Mouse (Mus musculus) ovary, postnatal 14 days (tissue): ENCODE measurements around the gene Krt88.
A peak's percentile ranks its signal among the peaks of the same experiment; 100 is the strongest.

Experiments used
- DNase-seq: peaks from one replicate; pipeline ENCODE4 v3.0.0; 2022; ENCODE audit warnings: low spot score

Gene Krt88

DNA sequence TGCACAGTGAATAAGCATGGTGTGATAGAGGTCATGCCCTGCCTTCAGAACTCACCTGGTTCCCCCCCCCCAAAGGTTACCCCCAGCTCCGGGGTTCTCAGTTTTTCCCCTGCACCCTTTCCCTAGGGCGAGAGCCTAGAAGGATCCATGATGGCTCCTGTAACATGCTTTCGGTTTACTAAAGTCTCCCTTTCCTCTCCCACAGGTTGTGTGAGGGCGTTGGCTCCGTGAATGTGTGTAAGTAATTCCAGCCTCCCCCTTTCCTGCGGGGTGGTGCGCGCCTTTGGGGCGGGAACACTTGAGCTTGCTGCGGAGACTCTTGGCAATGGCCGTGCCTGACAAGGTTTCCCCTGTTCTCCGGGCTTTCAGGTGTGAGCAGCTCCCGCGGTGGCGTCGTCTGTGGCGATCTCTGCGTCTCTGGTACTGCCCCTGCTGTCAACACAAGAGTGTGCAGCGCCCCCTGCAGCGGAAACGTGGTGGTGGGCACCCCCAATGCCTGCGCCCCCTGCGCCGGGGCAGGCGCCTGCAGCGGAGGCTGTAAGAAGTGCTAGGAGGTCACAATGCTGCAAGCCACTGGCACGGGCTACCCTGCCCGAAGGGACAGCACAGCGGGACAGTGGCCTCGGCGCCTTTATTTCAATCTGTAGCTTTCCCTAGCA lies 31.6 kb downstream of the Krt88 start:
- DNase-seq = peak; percentile 36

DNA sequence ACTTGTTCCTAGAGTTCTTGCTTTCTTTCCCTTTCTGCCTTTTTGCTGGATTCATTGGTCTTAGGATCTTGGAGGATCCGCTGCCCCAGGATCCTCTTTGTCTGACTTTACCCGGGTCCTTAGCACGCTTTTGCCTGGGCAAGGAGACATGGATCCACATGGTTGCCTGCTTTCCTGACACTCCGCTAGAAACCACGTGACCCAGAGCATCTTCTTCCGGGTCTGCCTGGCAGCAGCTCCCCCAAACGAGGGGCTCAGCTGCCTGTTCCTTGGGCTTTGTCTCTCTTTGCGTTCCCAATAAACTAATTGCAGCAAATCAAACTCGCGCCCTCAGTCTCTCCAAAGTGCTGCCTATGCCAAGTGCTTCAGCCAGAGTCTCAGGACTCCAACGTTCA lies 32.1 kb downstream of the Krt88 start:
- no peak for DNase-seq

DNA sequence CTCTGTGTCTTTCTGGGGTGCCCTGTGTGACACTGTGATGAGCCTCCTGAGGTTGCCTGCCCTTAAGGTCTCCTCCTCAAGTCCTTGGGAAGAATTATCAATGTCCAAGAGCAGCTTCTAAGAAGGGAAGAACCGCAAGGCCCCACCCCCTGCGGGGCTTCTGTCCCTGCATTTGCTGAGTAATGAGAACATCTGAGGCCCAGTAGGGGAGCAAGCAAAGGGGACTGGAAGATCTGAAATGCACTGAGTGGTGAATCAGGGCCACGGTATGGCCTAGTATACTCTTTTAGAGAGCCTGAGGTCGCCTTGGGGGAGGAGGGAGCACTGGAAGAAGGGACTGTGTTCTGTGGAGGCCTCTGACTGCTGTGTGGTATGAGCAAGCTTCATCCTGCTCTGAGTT lies 34.5 kb downstream of the Krt88 start:
- no peak for DNase-seq

DNA sequence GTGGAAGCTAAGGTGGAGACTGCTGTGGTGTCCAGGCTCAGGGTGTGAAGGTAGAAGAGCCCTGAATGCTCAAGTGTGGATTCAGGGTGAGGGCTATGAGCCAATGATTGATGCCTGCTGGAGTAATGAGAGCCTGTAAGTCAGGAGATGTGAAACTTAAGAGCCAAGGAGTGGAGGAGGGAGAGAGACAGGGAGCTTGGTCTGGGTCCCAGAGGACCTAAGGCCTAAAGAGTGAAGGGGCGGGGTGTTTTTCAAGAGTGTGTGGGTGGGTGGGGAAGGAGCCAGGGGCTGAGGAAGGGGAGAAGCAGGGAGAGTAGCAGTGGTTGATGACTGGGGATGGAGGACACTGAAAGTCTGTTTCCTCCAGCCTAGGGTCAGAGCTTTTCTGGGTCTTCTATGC lies 36.1 kb downstream of the Krt88 start:
- DNase-seq = no peak

DNA sequence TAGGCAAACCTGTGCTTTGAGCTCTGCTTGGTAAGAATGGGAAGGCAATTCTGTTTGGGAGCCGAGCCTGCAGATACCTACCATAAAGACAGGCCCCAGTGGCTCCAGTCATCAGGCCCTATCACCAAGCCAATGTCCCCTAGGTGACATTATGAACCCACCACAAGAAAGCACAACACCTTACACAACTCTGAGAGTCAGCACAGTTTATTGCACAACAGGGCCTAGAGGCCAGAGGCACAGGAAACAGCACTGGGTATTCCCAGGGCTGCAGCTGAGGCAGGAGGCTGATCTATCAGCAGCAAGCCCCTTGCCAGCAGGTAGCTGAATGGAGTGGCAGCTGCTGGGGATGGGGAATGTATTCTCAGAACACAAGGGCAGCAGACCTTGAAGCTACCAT lies 37.4 kb downstream of the Krt88 start:
- DNase-seq = no peak

DNA sequence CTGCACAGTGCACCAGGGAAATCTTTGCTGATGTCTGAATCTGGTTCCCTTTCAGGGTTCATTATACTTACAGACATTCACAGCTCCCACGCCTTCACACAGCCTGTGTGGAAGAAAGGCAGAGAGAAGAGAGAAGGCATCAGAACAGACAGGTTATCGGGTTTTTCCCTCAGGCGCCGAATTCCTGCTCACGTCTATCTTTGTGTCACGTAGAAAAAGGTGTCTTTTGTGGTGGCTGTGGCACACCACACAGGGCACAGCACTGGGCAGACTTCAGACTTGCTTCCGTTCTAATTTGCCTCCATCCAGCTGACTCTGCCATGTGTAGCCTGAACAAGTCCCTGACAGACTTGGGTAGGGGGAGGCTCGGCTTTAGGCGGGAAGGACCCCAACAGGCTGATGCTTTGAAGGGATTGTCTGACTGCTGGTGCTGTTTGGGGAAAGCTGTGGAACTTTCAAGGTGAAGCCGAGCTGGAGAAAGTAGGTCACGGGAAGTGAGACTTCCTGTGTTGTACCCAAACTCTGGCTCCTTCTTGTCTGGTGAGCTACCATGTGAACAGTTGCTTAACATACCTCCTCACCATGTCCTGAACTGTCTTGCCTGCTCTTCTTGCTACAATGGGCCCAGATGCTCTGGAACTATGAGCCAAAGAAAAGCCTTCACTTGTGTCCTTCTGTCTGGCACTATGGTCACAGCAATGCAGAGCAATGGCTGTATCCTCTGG lies 38.5 kb downstream of the Krt88 start:
- no peak for DNase-seq

DNA sequence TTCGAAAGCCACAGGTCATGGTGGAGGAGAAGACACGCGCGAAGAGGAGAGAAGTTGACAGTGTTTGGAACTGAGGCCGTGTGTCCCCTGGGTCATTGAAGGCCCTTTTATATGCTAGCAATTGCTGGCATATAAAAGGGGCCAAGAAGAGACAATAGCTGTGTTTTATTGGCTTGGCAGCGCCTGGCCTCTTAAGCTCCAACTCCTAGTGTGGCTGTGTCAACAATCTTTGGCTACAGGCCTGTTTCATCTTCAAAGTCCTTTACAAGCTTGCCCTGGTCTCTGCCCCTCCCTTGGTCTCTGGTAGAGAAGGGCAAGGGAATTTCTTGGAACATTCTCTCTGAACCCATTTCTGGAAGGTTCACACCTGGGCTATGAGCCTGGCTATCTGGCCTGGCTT lies 43.9 kb downstream of the Krt88 start, which contains the start of gene Krt83:
TSS of gene Krt83 (minus strand) at position 82 of the 400 bp plus-strand sequence.
- no peak for DNase-seq

DNA sequence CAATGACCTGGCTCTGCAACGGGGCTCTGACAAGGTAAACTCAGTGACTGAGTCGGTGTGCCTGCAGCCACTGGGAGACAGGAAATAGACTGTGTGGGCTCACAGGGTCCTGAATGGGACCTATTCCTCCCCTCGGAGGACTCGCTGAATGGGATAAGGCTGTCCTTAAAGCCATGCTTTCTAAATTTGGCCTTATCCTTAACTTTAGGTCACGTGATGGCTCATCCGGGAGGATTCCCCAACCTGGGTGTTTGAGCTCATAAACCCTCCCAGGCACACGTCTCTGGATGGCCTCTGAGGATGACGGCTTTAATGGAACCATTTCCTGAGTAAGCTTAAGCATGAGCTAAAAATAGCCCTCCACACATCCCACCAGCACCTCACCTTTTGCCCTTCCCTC lies 45.2 kb downstream of the Krt88 start:
- DNase-seq = no peak

DNA sequence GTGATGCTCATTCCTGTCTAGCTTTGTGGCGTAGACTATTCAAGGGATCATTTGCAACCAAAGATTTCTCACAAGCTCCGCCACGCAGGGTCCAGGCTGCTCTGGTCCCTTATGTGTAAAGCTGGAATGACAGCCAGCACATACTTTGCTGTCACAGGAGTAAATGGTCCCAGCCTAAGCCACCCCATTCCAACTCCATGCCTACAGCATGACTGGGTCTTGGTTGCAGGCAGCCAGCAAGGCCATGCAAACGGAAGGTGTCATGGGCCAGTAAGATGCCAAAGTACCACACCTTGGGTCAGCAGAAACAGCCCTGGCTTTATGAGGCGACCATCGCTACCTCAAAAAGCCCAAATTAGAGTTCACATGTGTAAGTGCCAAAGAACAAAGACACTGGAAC lies 46.2 kb downstream of the Krt88 start:
- no peak for DNase-seq

DNA sequence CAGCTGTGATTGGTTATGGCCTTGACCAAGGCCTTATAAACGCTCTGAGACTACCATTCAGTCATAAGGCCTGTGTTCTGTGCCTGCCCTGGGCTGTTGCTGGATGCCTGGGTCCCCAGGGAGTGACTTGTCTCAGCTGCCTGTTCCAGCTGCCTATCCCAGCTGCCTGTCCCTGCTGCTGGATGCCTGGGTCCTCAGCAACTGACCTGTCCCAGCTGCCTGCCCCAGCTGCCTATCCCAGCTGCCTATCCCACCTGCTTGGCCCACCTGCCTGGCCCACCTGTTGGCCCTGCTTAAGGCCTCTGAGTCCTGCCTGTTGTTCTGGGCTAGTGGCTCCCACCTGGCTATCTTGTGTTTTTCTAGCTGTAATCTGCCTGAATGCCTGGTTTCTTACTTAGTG lies 46.7 kb downstream of the Krt88 start:
- no peak for DNase-seq

DNA sequence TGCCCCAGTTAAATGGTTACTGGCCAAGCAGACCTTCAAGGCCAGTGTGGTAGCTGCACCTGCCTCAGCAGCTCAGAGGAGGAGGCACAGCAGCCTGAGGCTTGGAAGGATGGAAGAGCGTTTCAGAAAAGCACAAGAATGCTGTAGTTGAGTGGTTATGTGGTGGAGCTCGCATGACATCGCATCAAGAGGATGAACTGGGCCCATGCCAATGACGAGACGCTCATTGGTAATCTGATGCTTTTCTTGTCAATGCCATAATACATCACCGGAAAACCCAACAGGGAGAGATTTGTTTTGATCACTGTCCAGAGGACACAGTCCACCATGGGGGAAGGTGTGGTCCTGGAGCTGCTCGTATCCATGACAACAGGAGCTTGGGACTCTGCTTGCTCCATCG lies 47.7 kb downstream of the Krt88 start:
- no peak for DNase-seq

DNA sequence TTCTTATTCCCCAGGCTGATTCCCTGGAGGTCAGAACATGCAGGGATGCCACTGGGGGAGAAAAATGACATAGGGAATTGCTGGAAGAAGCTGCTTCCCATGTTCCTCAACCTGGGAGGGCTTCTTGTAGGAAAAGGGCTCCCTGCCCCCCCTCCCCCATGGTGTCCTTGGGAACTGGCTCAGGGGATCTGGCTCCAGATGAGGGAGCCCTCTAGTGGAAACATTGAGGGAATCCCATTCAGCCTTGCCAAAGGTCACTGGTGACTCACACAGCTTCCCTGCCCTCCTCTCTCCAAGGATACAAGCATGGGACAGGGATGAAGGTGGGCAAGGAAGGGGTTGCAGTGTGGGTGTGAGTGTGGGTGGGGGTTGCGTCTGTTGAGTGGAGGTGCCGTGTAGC lies 49.6 kb downstream of the Krt88 start:
- no peak for DNase-seq
